Mouse (Mus musculus) thymus, postnatal 14 days (tissue): ENCODE results near the gene Rgs7.

Source experiments
- DNase-seq: peaks from one replicate; pipeline ENCODE4 v3.0.0; 2021

The Rgs7 gene

GRCm38 (mm10) chr1:175431356-175432053, 60.8 kb downstream of the Rgs7 start:
- DNase-seq: no peak

- no peak for DNase-seq
Measured at GRCm38 (mm10) chr1:175427112-175427511, 65.2 kb downstream of the Rgs7 start.

- DNase-seq: no peak
Measured at GRCm38 (mm10) chr1:175426393-175426792, 65.9 kb downstream of the Rgs7 start.

DNA sequence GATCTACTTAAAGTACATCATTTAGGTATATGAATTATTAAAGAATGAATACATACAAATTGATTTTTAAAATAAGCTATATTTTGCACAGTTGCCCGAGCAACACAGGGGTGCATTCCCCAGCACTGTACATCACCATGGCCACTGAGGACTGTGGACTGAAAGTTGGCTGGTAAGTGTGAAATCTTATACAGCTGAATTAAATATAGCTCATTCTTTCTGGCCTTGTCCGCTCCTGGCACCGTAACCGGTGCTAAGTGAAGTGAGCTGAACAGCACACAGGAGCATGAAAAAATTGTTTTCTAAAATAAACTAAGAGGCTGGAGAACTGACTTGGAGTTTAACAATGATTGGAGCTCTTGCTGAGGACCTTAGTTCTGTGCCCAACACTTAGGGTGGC, 71.4 kb downstream of the Rgs7 start:
- DNase-seq: no peak

- no peak for DNase-seq
Measured at GRCm38 (mm10) chr1:175415728-175416127, 76.6 kb downstream of the Rgs7 start.

GRCm38 (mm10) chr1:175410399-175410798, 81.9 kb downstream of the Rgs7 start:
- DNase-seq: no peak

DNA sequence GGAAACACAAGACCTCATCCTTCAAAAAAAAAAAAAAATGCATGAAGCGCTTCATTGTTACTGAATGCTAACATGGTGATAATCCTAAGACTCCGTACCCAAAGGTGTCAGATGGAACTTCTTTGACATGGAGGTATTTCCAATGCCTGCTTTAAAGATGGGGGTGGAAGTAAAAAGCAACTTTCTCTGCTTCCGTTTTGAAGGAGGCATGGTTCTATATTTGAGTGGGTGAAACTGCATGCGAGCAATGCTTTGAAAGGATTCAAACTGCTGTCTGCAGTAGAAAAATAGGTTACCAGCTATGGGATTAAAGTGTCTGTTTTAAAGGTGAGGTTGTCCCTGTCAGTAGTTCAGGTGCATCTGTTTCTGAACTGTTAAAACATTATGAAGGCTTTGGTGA, 100.4 kb downstream of the Rgs7 start:
- no peak for DNase-seq

GRCm38 (mm10) chr1:175389250-175389649, 103.0 kb downstream of the Rgs7 start:
- no peak for DNase-seq

DNA sequence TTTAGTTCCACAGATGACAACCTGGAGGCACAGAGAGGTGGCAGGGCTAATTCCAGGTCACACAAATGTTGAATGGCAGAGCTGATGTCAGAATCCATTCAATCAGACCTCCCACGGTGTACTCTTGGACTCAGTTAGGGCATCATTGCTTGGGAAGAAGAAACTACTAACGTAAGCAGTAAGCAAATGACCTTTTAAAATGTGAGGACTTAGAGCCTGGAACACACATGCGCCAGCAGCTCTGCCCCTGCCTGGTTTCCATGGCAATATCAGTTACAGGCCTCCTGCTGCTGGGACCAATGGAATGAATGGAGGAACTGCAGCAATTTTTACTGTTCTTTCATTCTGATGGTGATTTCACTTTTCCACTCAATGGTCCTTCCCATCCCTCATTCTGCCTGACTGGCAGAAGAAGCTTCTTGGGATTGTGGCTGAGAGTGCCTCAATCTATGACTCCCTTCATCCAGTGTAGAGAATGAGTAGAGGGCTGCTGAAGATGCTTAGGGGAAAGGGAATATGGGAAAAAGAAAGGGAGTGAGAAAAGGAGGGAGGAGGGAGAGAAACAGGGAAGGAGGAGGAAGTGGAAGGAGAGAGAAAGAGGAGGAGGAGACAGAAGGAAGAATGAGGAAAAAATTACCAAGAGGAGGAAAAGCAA, 106.6 kb downstream of the Rgs7 start:
- DNase-seq: no peak

DNA sequence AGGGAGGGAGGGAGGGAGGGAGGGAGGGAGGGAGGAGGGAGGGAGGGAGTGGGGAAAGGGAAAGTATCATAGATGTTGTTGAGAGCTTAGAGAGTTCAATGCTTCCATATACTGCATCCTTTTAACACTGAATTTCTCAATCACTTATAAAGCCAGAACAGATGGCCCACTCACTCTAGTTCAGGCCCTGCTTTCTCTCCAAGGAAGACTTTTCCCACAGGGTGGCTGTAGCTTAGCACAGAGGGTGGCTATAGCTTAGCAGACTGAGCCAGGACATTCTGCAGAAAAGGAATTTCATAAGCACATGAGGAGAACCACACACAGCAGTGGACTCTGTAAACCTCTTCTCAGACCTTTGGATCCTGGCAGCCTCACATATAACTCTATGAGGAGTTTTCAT, 119.7 kb downstream of the Rgs7 start:
- DNase-seq: no peak

DNA sequence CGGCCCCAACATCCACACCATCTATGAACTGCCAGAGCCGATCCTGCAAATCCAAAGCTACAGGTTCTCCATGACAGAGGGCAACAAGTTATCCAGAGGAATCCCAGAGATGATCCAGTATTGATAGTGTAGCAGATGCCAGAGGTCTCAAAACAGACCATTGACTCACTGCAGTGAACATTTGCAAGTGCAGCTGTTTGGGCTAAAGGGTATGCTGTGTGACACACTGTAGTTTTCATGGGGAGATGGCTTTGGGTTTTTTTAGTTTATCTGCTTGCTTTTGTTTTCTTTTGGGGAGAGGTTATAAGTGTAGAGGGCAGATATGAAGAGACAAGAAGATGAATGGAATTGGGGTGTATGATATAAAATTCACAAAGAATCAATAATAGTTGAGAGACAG, 124.2 kb downstream of the Rgs7 start:
- no peak for DNase-seq

GRCm38 (mm10) chr1:175363606-175364005, 128.7 kb downstream of the Rgs7 start:
- DNase-seq: no peak

- DNase-seq: no peak
Measured at GRCm38 (mm10) chr1:175359411-175360366, 132.6 kb downstream of the Rgs7 start.

DNA sequence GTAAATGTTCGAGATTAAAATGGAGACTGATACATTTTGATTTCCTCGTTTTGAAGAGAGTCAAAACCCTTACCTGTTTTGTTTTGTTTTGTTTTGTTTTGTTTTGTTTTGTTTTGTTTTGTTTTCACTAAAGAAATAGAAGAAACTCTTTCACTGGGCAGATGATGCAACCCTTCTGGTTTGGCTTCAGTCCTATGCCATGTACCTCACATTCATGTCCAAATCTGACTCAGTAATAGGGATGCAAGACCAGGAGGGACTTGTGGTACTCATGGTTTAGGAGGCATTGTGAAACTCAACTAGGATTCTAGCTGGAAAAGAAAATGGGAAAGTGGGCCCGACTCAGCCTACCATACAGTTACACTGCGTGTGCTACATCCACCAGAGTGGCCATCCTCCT, 139.4 kb downstream of the Rgs7 start:
- no peak for DNase-seq

DNA sequence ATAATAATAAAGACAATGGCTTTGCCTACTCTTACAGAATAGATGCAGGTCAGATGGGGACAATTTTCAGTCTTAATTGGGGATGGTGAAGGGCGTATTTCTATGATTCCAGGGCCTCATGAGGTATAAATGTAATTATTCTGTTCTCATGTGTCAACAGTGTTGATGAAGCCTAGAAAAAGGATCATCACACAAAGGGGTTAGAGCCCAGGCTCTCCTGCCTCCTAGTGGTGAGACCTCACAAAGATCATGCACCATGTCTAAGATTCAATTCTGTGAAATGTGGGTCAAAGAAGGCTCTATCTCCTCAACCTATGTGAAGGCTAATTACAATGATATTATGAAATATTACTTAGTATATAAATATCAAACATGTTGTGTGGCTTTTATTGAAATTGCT, 146.1 kb downstream of the Rgs7 start:
- DNase-seq: no peak

DNA sequence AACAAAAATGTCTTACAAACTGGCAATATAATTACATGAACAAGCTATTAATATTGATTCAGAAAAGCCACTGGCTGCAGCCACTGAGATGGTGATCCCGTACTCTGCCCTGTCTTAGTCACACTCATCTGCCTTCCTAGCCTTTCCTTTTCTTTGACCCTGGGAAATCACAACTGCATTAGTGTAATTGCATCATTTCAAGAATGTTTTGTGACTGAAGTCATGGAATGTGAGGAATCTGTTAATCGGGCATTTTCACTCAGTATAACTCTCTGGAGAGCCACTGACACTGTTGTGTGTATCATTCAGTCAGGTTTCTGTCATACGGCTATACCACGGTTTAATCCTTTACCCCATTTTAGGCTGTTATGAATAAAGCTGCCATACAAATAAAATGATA, 156.1 kb downstream of the Rgs7 start:
- no peak for DNase-seq

DNA sequence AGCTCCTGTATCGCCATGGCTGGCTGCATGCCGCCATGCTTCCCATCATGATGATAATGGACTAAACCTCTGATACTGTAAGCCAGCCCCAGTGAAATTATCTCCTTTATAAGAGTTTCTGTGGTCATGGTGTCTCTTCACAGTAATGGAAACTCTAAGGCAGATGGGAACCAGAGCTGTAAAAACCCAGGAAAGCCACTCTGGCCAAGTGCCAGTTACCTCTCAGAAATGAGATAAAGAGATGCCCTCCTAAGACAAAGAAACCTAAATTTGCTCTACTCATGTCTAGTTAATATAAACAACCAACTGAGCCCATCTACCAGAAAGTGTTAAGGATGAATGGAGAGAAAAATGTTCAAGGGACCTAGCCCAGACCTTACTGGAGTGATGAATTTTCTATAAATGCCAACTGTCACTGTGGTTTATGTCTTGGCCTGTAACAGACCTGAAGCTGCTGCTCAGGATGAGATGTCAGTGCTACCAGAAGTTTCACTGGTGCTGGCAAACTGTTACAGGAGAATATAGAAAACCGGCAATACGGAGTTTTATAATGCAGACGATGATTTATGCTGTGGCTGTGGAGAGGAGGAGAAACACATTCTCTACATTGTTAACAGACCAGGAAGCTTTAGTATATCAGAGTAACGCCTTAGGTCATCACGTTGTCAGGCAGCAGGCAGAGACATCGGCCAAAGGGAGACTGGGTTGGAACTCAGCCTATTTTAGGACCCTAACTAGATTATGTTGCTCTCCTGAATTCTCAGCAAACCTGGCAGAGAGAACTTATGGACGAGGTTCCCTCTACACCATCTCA, 159.1 kb downstream of the Rgs7 start:
- DNase-seq: no peak

- no peak for DNase-seq
Measured at GRCm38 (mm10) chr1:175329934-175330471, 162.3 kb downstream of the Rgs7 start.

- DNase-seq: no peak
Measured at GRCm38 (mm10) chr1:175322781-175323180, 169.5 kb downstream of the Rgs7 start.

DNA sequence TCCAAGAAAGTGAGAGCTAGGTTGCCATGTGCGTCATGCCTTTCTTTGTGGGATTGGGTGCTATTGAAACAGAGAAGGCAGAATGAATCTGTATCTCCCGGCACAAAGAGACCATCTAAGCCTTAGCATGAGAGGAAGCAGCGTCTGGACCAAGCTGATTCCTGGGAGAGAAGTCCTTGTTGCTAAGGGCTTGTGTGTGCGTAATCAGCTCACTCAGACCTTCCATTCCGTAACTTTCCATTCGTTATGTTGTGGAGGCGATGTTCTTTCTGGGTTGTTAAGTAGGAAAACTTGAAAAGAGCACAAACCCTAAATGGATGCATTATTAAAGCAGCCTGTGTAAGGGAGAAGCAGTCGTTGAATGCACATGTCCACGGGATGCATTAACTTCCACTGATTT, 173.1 kb downstream of the Rgs7 start:
- DNase-seq: no peak

DNA sequence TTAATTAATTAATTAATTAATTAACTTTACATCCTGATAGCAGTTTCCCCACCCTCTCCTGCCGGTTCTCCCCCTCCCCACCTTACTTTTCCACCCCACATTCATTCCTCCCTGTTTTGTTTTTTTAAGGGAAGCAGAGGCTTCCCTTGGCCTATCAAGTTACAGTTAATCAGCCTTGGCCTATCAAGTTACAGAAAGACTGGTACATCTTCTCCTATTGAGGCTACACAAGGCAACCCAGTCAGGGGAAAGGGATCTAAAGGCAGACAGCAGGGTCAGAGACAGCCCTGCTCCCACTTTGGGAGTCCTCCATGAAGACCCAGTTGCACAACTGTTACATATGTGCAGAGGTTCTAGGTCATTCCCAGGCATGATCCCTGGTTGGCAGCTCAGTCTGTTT, 175.0 kb downstream of the Rgs7 start:
- DNase-seq: no peak

DNA sequence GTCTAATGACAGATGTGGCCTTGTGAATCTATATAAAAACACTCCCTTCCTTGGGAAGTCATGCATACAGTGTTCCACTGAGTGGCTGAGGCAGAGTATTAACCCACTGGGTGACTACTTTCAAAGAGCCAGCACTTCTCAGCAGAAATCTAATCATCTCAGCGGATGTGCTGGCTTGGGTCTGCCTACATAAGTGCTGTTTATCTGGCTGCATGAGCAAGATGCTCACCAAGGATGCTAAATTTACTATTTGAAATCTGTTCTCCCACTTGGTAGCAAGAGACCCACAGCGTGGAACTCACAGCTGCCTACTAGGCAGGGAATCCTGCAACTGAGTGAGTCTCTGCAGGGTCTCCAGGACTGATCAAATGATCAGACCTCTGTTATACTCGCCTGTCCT, 184.7 kb downstream of the Rgs7 start:
- DNase-seq: no peak

DNA sequence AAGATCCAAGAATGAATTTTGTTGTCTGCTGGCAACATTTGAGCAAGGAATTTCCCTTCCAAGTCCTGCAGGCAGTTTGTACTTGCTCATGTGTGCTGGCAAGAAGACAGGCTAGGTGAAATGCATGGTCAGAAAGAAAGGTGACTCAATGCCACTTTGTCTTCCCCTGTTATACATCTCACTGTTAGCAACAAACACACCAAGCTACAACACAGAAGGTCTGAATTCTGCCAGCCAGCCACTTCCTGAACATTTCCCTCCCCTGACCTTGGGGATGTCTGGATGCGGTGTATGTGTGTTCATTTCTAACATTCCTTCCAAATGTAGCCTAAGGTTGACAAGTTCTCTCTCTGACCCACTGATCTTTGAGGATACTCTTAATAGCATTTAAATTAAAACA, 191.4 kb downstream of the Rgs7 start:
- DNase-seq: no peak
